Mouse (Mus musculus) neural tube, embryonic 11.5 days (tissue): ENCODE data around the gene Zfp280d. TPM values are rescaled to one million over a fixed set of nuclear protein-coding genes. Genes with fewer than 3 reads are reported as not detected.

Experiments used
- ATAC-seq: fragments of 200-750 bp; cut with Nextera tagmentation; 2 replicates; pipeline ENCODE4 v1.8.0; 2017; ENCODE audit warnings: moderate number of reproducible peaks, mild to moderate bottlenecking, moderate TSS enrichment, moderate library complexity; ENCODE audit not compliant: insufficient read depth, low FRiP score, low TSS enrichment
- DNase-seq: peaks from one replicate; pipeline ENCODE4 v3.0.0-alpha.2; 2015; ENCODE audit warnings: low spot score
- H3K27ac ChIP-seq: fragments of 300-500 bp; sonication (generic); 2 replicates; pipeline ENCODE4 v1.5.1; 2014; ENCODE audit warnings: low read depth, mild to moderate bottlenecking, low read length
- H3K27me3 ChIP-seq: fragments of 300-500 bp; sonication (generic); 2 replicates; pipeline ENCODE4 v1.6.1; 2014; ENCODE audit warnings: mild to moderate bottlenecking, low read length, mixed read lengths; ENCODE audit not compliant: control insufficient read depth, insufficient read depth
- H3K36me3 ChIP-seq: fragments of 300-500 bp; sonication (generic); 2 replicates; pipeline ENCODE4 v1.6.1; 2014; ENCODE audit warnings: mild to moderate bottlenecking, low read length, moderate library complexity, mixed read lengths; ENCODE audit not compliant: control insufficient read depth, insufficient read depth
- H3K4me1 ChIP-seq: fragments of 300-500 bp; sonication (generic); 2 replicates; pipeline ENCODE4 v1.6.1; 2014; ENCODE audit warnings: low read length, mixed read lengths; ENCODE audit not compliant: control insufficient read depth, insufficient read depth
- H3K4me2 ChIP-seq: fragments of 300-500 bp; sonication (generic); 2 replicates; pipeline ENCODE4 v1.6.1; 2014; ENCODE audit warnings: low read depth, mild to moderate bottlenecking, moderate library complexity
- H3K4me3 ChIP-seq: fragments of 300-500 bp; sonication (generic); 2 replicates; pipeline ENCODE4 v1.5.1; 2014; ENCODE audit warnings: low read depth, low read length
- H3K9ac ChIP-seq: fragments of 300-500 bp; sonication (generic); 2 replicates; pipeline ENCODE4 v1.6.1; 2014; ENCODE audit warnings: mild to moderate bottlenecking, low read length
- H3K9me3 ChIP-seq: fragments of 300-500 bp; sonication (generic); 2 replicates; pipeline ENCODE4 v1.6.1; 2016; ENCODE audit warnings: low read length; ENCODE audit not compliant: control insufficient read depth
- WGBS: fragments of 180-500 bp; shearing (Covaris S2); extraction: QIAGEN DNeasy Blood & Tissue Kit; methylation state at CpG from one replicate; pipeline ENCODE4 v1.1.7; 2014; 5-methylcytosine and 5-hydroxymethylcytosine counted together
- polyA plus RNA-seq: library from polyadenylated mRNA; unstranded; fragments of >200 nt; fragmentation: Nextera tagmentation; extraction: Ambion mirVana; gene quantifications from 2 replicates; pipeline ENCODE4 v1.2.1, GENCODE M21; 2014

Gene Zfp280d
- polyA plus RNA-seq, 1 experiment from 2014 or later: 50.6 TPM

GRCm38 (mm10) chr9:72404446-72404845 lies 129.8 kb downstream of the Zfp280d start:
- no peak overlapping the region for H3K4me2 ChIP-seq
- 92% methylated on average over 8 of the region's 8 CpGs for WGBS
- no peak overlapping the region for H3K9ac ChIP-seq
- DNase-seq (no peak), ATAC-seq (no peak)
- no peak overlapping the region for H3K4me3 ChIP-seq
- H3K27me3 ChIP-seq: no peaks in the 10 kb centered on the region
- H3K9me3 ChIP-seq: no peaks in the 10 kb centered on the region
- no peak overlapping the region for H3K27ac ChIP-seq
- H3K4me1 ChIP-seq: no peaks in the 10 kb centered on the region
- H3K36me3 ChIP-seq: no peaks in the 10 kb centered on the region

- DNase-seq (no peak), ATAC-seq (no peak)
- Histone ChIP-seq H3K4me1 (no peaks in the 10 kb centered on the region), H3K9me3 (no peaks in the 10 kb centered on the region), H3K4me3 (no peak overlapping the region), H3K36me3 (no peaks in the 10 kb centered on the region), H3K4me2 (no peak overlapping the region), H3K27me3 (no peaks in the 10 kb centered on the region), H3K9ac (no peak overlapping the region), H3K27ac (no peak overlapping the region)
- 68% methylated on average over 3 of the region's 3 CpGs for WGBS
Measured at GRCm38 (mm10) chr9:72404934-72405333, 130.3 kb downstream of the Zfp280d start.

GRCm38 (mm10) chr9:72405882-72406638 lies 131.4 kb downstream of the Zfp280d start:
- DNase-seq (no peak), ATAC-seq (no peak)
- H3K9ac ChIP-seq: no peak overlapping the region
- no peak overlapping the region for H3K4me3 ChIP-seq
- no peaks in the 10 kb centered on the region for H3K36me3 ChIP-seq
- H3K9me3 ChIP-seq: no peaks in the 10 kb centered on the region
- no peaks in the 10 kb centered on the region for H3K4me1 ChIP-seq
- no peak overlapping the region for H3K4me2 ChIP-seq
- no peaks in the 10 kb centered on the region for H3K27me3 ChIP-seq
- 90% methylated on average over 9 of the region's 9 CpGs for WGBS
- H3K27ac ChIP-seq: no peak overlapping the region

- no peak overlapping the region for H3K9ac ChIP-seq
- no peaks in the 10 kb centered on the region for H3K9me3 ChIP-seq
- H3K4me3 ChIP-seq: no peak overlapping the region
- H3K27me3 ChIP-seq: no peaks in the 10 kb centered on the region
- ATAC-seq: no peak
- H3K27ac ChIP-seq: no peak overlapping the region
- peak; percentile 86 for DNase-seq
- H3K4me1 ChIP-seq: no peaks in the 10 kb centered on the region
- WGBS: 17% methylated on average over 12 of the region's 12 CpGs
- peak overlapping the region; percentile 13 for H3K4me2 ChIP-seq
- no peaks in the 10 kb centered on the region for H3K36me3 ChIP-seq
Measured at GRCm38 (mm10) chr9:72408131-72408586, 133.5 kb downstream of the Zfp280d start.

GRCm38 (mm10) chr9:72409381-72410225 lies 134.9 kb downstream of the Zfp280d start:
- no peak overlapping the region for H3K4me2 ChIP-seq
- DNase-seq (no peak), ATAC-seq (no peak)
- WGBS: 66% methylated on average over 15 of the region's 15 CpGs
- H3K4me3 ChIP-seq: no peak overlapping the region
- no peaks in the 10 kb centered on the region for H3K36me3 ChIP-seq
- H3K27ac ChIP-seq: no peak overlapping the region
- no peaks in the 10 kb centered on the region for H3K4me1 ChIP-seq
- no peaks in the 10 kb centered on the region for H3K9me3 ChIP-seq
- H3K9ac ChIP-seq: no peak overlapping the region
- H3K27me3 ChIP-seq: no peaks in the 10 kb centered on the region

- H3K9me3 ChIP-seq: no peaks in the 10 kb centered on the region
- no peak overlapping the region for H3K9ac ChIP-seq
- no peak overlapping the region for H3K4me3 ChIP-seq
- no peaks in the 10 kb centered on the region for H3K27me3 ChIP-seq
- WGBS: 93% methylated on average over 2 of the region's 2 CpGs
- DNase-seq: no peak
- no peaks in the 10 kb centered on the region for H3K36me3 ChIP-seq
- no peak overlapping the region for H3K27ac ChIP-seq
- no peak overlapping the region for H3K4me2 ChIP-seq
- no peak for ATAC-seq
- H3K4me1 ChIP-seq: no peaks in the 10 kb centered on the region
Measured at GRCm38 (mm10) chr9:72411746-72412145, 137.1 kb downstream of the Zfp280d start.

Other genes starting within 250 kb of the Zfp280d start
- gene Tcf12, start 163.0 kb upstream of the Zfp280d start, polyA plus RNA-seq: 209 and 219 TPM in 2 replicates
- gene Mns1, start 163.2 kb downstream of the Zfp280d start, polyA plus RNA-seq: 34.9 and 36.5 TPM in 2 replicates
- gene Tex9, start 217.4 kb downstream of the Zfp280d start, polyA plus RNA-seq: 48.7 and 52.8 TPM in 2 replicates